Mouse (Mus musculus) WW6 (cell line): ENCODE measurements around the gene Gm44973.
"Not testable (repeated sequence)": the region's sequence is repeated elsewhere in the genome, so short reads cannot be mapped to it uniquely, and the experiment has no call there.

Experiments
- DNase-seq: peaks from one replicate; pipeline ENCODE4 v3.0.0-alpha.2; 2013; ENCODE audit warnings: low read depth, low spot score

The Gm44973 gene

GRCm38 (mm10) chr7:5015118-5016001 lies at the start of gene Gm44973:
TSS of gene Gm44973 (plus strand) at chr7:5015496.
- DNase-seq: no peak

GRCm38 (mm10) chr7:4971068-4971467 lies 44.2 kb upstream of the Gm44973 start, which contains the start of gene Sbk3:
TSS of gene Sbk3 (minus strand) at chr7:4971168.
- DNase-seq: no peak

- no peak for DNase-seq
These were observed 43.6 kb upstream of the Gm44973 start for GRCm38 (mm10) chr7:4971710-4972109.

GRCm38 (mm10) chr7:4972321-4973047 lies 42.8 kb upstream of the Gm44973 start:
- no peak for DNase-seq

- DNase-seq: no peak
These were observed 39.8 kb upstream of the Gm44973 start for GRCm38 (mm10) chr7:4975455-4975854.

GRCm38 (mm10) chr7:4976832-4977231 lies 38.5 kb upstream of the Gm44973 start:
- DNase-seq: no peak

- no peak for DNase-seq
These were observed 27.0 kb upstream of the Gm44973 start for GRCm38 (mm10) chr7:4988250-4988649.

- no peak for DNase-seq
These were observed 21.8 kb upstream of the Gm44973 start for GRCm38 (mm10) chr7:4993347-4993998.

GRCm38 (mm10) chr7:4993999-4994788 lies 21.1 kb upstream of the Gm44973 start:
- DNase-seq: no peak

GRCm38 (mm10) chr7:4995268-4996002 lies 19.9 kb upstream of the Gm44973 start:
- DNase-seq: no peak

GRCm38 (mm10) chr7:4996003-4996895 lies 19.0 kb upstream of the Gm44973 start, which contains the start of gene Zfp579:
TSS of gene Zfp579 (minus strand) at chr7:4996158.
- peak; percentile 73 for DNase-seq

- no peak for DNase-seq
These were observed 18.4 kb upstream of the Gm44973 start for GRCm38 (mm10) chr7:4996934-4997333.

GRCm38 (mm10) chr7:4999876-5000275 lies 15.4 kb upstream of the Gm44973 start:
- DNase-seq: no peak

- DNase-seq: not testable (repeated sequence)
These were observed 12.4 kb upstream of the Gm44973 start for GRCm38 (mm10) chr7:5002876-5003275.

GRCm38 (mm10) chr7:5008229-5008628 lies 7.1 kb upstream of the Gm44973 start:
- DNase-seq: no peak

GRCm38 (mm10) chr7:5012681-5013513 lies 2.4 kb upstream of the Gm44973 start:
- no peak for DNase-seq

- no peak for DNase-seq
These were observed 812 bp upstream of the Gm44973 start, which contains the start of the genes Zfp524 and Fiz1 for GRCm38 (mm10) chr7:5014251-5015117. TSS of gene Zfp524 (plus strand) at chr7:5014415. TSS of gene Fiz1 (minus strand) at chr7:5014697.
